Mouse (Mus musculus): ENCODE measurements around the gene Xk. TPM values are rescaled to one million over a fixed set of nuclear protein-coding genes. Genes with fewer than 3 reads are reported as not detected.
"Not testable (repeated sequence)": the region's sequence is repeated elsewhere in the genome, so short reads cannot be mapped to it uniquely, and the experiment has no call there.

The Xk gene
- total RNA-seq (2021) = 1 to 10 TPM; 6.4 to 8.0 TPM

- intact Hi-C loops (cut with DNase I) = loop anchor here (5.0 kb wide), 1 partner anchor 50 kb away; no protein-coding TSS in a partner anchor
Measured at GRCm38 (mm10) chrX:9272460-9273361, at the start of gene Xk. Gene Xk (plus strand): TSS chrX:9272756.

GRCm38 (mm10) chrX:9227105-9227504, 45.5 kb upstream of the Xk start:
- no peak for DNase-seq (ENCODE audit: low spot score)
- intact Hi-C loops (cut with DNase I) = no loop called here

More at GRCm38 (mm10) chrX:9272460-9273361, at the start of gene Xk:
- no peak for DNase-seq (ENCODE audit: low spot score)

- no peak for DNase-seq (ENCODE audit: low spot score)
- intact Hi-C loops (cut with DNase I) = no loop called here
Measured at GRCm38 (mm10) chrX:9240737-9241591, 31.6 kb upstream of the Xk start.

GRCm38 (mm10) chrX:9243381-9243864, 29.1 kb upstream of the Xk start:
- no peak for DNase-seq (ENCODE audit: low spot score)
- intact Hi-C loops (cut with DNase I) = no loop called here

GRCm38 (mm10) chrX:9244603-9245336, 27.8 kb upstream of the Xk start:
- intact Hi-C loops (cut with DNase I) = no loop called here
- DNase-seq (ENCODE audit: low spot score) = no peak

GRCm38 (mm10) chrX:9248911-9249310, 23.6 kb upstream of the Xk start:
- intact Hi-C loops (cut with DNase I) = no loop called here
- DNase-seq (ENCODE audit: low spot score) = no peak

GRCm38 (mm10) chrX:9253990-9254389, 18.6 kb upstream of the Xk start:
- DNase-seq (ENCODE audit: low spot score) = no peak
- intact Hi-C loops (cut with DNase I) = no loop called here

- no peak for DNase-seq (ENCODE audit: low spot score)
- intact Hi-C loops (cut with DNase I) = no loop called here
Measured at GRCm38 (mm10) chrX:9254901-9255300, 17.7 kb upstream of the Xk start.

- no peak for DNase-seq (ENCODE audit: low spot score)
- intact Hi-C loops (cut with DNase I) = no loop called here
Measured at GRCm38 (mm10) chrX:9256766-9257165, 15.8 kb upstream of the Xk start, which contains the start of gene Gm14862. Gene Gm14862 (minus strand): TSS chrX:9256899.

- intact Hi-C loops (cut with DNase I) = no loop called here
- no peak for DNase-seq (ENCODE audit: low spot score)
Measured at GRCm38 (mm10) chrX:9257831-9258230, 14.7 kb upstream of the Xk start.

GRCm38 (mm10) chrX:9259267-9259666, 13.3 kb upstream of the Xk start:
- no peak for DNase-seq (ENCODE audit: low spot score)
- intact Hi-C loops (cut with DNase I) = no loop called here

- DNase-seq (ENCODE audit: low spot score) = no peak
- intact Hi-C loops (cut with DNase I) = loop anchor here (5.0 kb wide), 1 partner anchor 49 kb away; no protein-coding TSS in a partner anchor
Measured at GRCm38 (mm10) chrX:9271112-9271511, 1.4 kb upstream of the Xk start.

GRCm38 (mm10) chrX:9271947-9272459, 553 bp upstream of the Xk start:
- no peak for DNase-seq (ENCODE audit: low spot score)
- intact Hi-C loops (cut with DNase I) = loop anchor here (5.0 kb wide), 1 partner anchor 50 kb away; no protein-coding TSS in a partner anchor

- intact Hi-C loops (cut with DNase I) = loop anchor here (5.0 kb wide), 1 partner anchor 51 kb away; no protein-coding TSS in a partner anchor
- no peak for DNase-seq (ENCODE audit: low spot score)
Measured at GRCm38 (mm10) chrX:9273377-9274002, 934 bp downstream of the Xk start.

- intact Hi-C loops (cut with DNase I) = loop anchor here (5.0 kb wide), 1 partner anchor 52 kb away; no protein-coding TSS in a partner anchor
- DNase-seq (ENCODE audit: low spot score) = no peak
Measured at GRCm38 (mm10) chrX:9274321-9274720, 1.8 kb downstream of the Xk start.

GRCm38 (mm10) chrX:9283464-9283863, 10.9 kb downstream of the Xk start, which contains the start of gene H2al1m:
Gene H2al1m (plus strand): TSS chrX:9283764.
- intact Hi-C loops (cut with DNase I); DNase-seq (ENCODE audit: low spot score): not testable (repeated sequence)

GRCm38 (mm10) chrX:9293140-9293829, 20.7 kb downstream of the Xk start:
- DNase-seq (ENCODE audit: low spot score); intact Hi-C loops (cut with DNase I): not testable (repeated sequence)

- intact Hi-C loops (cut with DNase I) = no loop called here
- DNase-seq (ENCODE audit: low spot score) = no peak
Measured at GRCm38 (mm10) chrX:9298413-9298864, 25.9 kb downstream of the Xk start.
